Mouse (Mus musculus) heart, adult 18-20 months (tissue): ENCODE measurements at regions not wholly inside any gene's neighbourhood (a gene's known extent, or its start where the extent isn't known, plus 50 kb on each side); places are given as distances from the start of the nearest gene placed in this dataset.
A peak's percentile ranks its signal among the peaks of the same experiment; 100 is the strongest.

Experiments used
- DNase-seq, 2 experiments: peaks; one replicate each; pipeline ENCODE4 v3.0.0; 2021 to 2022; ENCODE audit warnings: mixed read lengths in 1 of 2

DNA sequence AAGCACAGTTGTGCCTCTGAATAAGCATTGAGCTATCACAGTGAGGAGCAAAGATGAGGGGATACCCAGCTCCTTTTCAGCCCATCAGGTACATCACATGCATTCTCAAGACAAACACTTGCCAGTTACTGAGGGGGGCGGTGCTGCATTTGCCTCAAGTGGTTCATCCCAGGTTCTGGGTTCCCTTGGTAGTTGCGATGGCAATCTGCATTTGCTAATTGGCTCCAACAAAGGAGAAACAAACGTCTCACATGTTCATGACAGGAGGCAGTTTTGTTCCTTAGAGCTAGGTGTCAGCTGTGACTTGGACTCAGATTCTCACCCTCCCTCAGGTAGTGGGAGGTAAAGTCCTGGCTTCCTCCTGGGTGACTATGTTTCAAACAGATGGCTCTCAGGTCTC, 425.5 kb downstream of the 1810013L24Rik start:
- DNase-seq = no peak

DNA sequence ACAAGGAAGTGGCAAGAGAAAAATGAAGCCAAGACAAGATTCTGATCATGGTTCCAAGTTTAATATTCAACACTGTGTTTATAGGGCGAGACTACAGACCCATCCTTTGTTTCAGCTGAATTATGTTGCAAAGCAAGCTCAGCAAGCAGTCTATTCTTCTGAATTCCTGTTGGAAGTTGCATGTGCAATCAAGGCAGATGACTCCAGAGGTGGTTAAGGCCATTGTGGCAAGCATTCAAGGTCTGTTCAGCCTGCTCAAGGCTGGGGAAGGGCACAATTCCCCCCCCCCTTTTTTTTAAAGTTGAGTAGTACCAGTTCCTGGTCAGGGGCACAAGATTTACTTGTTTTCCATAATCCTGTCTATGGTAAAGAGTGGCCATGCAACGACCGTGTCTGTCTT, 431.1 kb downstream of the 1810013L24Rik start:
- DNase-seq = no peak

DNA sequence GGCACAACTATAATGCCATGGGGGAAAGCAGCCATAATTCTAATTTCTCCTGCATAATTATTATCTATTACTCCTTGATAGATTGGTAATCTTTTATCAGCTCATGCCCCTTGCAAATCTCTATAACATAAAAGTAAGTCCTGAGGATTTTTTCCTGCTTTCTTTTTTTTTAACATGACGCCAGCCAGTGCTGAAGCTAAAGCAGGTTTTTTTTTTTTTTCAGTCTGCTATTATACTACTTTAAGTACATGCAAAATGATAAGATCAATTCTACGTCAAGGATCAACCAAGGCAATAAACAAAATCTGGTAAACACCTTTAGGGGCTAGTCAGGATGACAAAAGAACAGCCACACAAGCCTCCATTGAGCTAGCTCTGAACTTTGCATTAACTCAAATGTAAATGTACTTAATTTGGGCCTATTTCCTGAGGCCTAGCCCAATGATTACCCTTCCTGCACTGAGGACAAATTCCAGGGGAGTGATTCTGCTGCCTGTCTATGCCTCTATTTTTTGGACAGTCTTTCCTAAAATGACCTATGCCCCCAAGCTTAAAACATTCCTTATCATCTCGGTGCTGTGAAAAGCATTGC, 434.8 kb downstream of the 1810013L24Rik start:
- no peak for DNase-seq

DNA sequence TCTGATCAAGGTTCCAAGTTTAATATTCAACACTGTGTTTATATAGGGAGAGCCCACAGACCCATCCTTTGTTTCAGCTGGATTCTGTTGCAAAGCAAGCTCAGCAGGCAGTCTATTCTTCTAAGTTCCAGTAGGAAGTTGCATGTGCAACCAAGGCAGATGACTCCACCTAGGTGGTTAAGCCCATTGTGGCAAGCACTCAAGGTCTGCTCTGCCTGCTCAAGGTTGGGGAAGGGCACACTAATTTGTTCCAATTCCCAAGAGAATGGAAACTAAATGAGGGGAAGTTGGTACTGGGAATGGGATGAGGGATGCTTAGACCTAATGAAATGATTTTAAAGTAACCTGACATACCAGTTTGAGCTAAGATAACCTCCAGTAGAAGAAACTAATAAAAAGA, 437.3 kb downstream of the 1810013L24Rik start:
- DNase-seq = no peak

DNA sequence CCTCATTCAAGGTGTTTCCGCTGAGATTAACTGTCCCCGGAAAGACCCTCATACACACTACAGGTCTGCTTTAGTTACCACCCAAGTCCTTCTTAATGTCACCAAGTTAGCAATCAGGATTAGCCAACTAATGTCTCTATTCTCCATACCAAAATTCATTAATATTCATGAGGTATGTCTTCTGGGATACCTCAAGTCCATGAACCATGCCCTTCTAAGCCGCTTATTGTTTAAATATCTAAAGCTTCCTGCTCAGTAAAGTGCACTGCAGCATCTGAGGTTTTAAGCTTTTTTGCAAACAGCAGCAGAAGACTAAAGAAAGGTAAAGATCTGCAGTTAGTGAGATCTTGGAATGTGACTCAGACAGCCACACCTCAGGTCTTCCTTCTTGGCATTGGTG, 440.2 kb downstream of the 1810013L24Rik start:
- no peak for DNase-seq

DNA sequence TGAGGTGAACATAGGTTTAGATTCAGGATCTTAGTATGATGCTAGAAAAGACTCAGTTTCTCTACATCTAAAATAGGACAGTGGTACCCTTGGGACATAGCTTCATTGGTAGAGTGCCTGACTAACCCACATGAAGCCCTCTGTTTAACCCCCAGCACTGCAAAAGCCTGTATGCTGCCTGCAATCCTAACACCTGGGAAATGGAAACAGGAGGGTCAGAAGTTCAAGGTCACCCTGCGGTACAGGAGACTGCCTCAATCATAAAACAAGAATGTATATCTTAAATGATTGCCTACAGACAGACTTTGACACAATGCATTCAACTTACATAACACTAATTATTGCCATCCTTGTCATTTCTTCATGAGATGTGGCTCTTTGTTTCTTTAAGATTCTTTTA, 440.8 kb downstream of the 1810013L24Rik start:
- no peak for DNase-seq

DNA sequence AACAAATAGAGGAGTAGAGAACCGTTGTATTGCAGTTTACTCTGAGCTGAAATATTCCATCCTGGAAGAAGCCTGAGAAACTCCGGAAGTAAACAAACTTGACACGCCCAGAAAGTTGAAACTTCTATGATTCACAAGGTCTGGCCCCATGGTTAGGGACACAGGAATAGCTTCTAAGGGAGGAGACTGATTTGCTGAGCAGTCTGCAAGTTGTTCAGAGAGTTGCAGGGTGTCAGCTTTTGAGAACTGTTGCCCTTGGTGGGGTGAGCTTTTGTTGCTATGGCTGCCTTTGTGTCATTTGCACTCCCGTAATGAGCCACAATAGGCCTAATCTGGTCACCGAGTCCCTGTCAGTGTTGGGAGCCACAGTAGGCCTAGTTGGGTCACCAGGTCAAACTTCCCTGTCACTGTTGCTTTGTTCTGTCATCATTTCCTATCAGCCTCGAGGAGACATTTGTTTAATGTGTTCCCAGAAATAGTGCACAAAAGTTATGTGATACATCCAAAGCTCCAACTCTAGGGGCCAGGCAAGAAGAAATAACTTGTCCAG, 443.9 kb downstream of the 1810013L24Rik start:
- DNase-seq = no peak

DNA sequence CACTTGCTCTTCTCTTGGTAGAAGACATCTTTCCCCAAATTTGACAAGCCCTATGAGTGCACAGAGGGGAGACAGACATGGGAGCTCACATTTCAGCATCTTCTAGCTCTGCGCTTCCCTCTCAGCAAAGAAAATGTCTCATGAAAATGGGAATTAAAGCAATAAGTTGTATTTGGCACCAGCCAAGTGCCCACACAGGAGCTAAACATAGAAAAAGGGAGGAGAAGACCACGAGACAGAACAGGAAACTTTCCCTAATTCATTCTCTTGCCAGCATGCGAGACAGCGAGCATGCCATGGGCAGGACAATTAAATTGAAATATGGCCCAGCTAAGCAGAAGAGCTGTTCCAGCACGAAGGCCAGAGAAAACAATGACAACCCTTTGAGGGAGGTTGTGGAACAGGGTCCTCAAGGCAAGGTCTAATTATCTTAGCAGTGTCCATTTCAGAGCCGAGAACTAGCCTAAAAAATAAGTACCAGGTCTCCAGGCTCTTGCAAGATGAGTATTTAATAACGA, 444.7 kb downstream of the 1810013L24Rik start:
- no peak for DNase-seq

DNA sequence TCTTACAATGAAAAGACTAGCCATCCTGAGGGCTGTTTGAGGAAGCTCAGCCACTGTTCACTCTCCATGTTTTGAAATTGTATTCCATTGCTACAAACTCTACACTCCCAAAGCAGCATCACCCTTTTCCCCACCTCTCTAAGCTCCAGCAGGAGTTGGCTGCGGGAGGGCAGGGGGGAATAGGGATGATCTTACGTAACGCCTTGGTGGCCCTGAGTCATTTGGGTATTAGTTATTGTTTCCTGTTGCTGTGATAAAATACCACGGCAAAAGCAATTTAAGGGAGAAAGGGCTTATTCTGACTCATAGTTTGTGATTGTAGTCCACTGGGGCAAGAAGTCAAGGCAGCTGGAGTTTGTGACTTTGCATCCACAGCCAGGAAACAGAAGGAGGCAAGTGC, 445.5 kb downstream of the 1810013L24Rik start:
- no peak for DNase-seq

DNA sequence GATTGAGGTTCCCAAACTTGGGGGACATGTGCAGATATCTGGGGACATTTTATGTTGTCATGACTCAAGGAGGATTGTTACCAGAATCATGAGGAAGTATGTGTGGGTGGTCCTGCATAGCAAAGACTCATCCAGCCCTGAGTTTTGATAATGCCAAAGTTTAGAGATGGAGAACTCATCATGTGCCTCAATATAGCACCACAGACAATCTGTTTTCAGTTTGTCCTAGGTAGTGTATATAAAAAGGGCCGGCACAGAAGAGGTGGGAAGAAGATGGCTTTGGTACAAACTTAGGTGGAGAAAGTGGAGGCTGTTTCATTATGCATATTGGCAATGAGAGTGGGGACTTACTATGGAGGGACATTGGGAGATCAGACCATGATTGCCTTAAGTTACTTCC, 447.2 kb downstream of the 1810013L24Rik start:
- DNase-seq = no peak

DNA sequence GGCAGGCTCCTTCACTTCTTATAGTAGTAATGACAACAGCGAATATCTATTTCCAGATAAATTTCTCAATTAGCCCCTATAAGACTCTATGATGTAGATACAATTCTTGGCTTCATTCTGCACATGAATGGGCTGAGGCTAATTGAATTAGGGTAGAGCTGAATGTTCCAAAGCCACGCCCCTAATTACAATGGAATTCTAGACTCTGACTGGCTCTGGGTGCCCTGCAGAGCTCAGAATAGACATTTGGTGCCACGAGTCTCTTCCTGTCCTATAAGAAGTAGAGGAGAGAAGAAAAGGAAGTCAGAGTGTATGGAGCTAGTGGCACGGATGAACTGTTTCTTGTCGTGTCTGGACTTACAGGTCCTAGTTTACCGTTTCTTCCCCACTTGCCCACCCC, 449.8 kb downstream of the 1810013L24Rik start:
- no peak for DNase-seq

DNA sequence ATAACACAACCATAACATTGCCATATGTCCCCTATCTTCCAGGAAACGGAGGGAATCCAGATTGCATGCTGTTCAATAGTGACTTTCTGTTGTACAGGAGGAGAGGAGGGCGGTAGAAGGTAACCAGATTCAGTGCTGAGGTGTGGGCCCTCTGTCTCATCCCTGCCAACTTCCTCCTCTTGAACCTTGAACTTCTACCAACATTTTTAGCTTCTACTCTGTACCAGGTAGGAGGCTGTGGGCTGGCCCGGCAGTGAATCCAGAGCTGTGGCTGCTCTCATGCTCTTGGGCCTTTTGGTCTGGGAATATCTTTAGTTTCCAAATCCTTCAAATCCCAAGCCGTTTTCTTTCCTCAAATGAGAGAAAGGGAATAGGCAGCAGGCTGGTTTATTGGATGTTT, 450.5 kb downstream of the 1810013L24Rik start:
- DNase-seq = no peak

DNA sequence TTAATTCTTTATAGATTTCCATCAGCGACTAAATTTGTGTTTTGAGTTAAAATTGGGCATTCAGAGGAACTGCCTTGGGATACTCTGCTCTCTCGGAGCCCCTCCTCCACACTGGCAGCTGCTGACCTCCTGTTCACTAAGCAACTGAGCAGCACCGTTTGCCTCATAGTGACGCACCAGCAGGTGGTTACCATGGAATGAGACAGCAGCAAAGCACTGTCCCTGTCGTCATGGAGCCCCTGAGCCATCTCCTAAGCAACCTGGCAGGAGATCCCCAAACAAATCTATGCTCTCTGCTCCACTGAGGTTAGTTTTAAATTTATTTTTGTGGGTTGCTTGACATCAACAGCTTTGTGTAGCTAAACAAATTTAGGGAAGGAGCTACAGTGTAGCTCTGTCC, 451.0 kb downstream of the 1810013L24Rik start:
- peak; percentile 4 to 12 for DNase-seq

DNA sequence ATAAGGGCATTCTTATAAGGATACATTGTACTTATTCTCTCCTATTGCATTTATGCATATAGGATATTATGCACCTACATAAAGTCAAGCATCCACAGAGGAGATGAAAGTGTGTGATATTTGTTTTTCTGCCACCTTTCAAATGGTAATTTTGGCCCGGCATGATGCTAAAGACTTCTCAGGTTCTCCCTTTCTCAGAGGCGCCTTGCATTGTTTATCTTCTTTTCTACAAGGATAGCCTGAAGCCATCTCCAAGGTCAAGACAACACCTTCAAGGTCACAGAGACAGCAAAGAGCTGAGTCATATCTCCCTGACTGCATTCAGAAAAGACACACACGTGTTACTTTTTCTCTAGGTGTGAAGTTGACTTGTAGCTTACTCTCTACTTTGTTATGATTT, 454.5 kb downstream of the 1810013L24Rik start:
- DNase-seq = no peak

DNA sequence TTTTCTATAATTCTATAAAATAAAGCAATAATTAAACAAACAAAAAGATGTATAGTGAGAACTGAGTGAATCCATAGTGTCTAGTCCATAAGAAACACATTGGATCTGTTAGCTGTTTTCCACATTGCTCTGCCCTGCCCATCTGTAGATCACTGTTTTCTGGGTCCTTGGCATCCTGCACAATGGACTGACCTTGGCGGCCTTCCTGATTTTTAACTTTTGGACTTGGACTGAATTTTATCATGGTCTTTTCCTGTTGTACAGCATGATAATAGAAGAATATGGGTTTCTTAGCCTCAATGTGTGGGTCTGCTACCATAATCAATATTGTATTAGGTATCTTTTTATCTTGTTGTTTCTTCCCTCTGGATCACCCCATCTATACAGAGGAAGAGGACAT, 456.0 kb downstream of the 1810013L24Rik start:
- no peak for DNase-seq

DNA sequence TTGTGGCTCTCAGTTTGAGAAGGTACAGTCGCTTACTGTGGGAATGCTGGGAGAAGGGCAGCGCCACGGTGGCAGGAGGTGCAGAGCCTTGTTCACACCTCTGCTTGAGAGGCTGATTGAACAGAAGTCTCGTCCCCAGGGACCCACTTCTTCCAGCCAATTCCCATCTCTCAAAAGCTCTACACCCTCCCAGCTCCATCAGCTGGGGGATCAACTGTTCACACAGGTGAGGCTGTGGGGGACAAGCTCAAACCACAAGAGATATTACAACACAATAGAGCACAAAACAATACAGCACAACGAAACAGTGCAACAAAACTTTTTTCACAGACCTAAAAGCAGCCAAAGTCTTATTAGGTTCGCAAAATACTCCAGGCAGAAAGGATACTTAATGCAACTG, 457.7 kb downstream of the 1810013L24Rik start:
- DNase-seq = no peak

DNA sequence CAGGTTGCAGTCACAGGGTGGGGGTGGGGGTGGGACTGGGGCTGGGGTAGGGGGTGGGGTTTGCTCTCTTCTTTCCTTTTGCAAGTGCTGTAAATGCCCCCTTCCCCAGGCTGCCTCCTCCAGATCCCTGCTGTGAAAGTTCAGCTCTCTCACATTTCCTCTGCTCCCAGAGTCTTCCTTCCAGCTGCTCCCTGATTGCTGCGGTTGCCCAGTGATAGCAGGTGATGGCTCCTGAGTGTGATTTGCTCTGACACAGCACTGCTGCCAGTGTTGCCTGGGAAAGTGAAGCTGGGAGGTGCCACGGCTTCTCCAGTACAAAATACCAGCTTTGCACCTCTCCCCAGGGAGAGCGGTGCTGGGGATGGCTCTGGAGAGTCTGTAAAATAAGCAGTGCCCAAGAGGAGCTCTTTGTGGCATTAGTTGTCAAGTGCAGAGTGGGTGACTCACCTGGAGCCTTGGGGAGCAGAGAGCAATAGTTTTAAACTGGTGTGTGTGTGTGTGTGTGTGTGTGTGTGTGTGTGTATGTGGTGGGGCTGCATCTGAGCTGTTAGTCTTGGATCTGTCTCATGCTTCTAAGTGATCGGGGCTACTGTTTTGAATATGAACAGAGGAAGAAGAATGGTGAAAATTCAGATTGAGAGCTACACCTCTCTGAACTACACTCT, 461.6 kb downstream of the 1810013L24Rik start:
- no peak for DNase-seq

DNA sequence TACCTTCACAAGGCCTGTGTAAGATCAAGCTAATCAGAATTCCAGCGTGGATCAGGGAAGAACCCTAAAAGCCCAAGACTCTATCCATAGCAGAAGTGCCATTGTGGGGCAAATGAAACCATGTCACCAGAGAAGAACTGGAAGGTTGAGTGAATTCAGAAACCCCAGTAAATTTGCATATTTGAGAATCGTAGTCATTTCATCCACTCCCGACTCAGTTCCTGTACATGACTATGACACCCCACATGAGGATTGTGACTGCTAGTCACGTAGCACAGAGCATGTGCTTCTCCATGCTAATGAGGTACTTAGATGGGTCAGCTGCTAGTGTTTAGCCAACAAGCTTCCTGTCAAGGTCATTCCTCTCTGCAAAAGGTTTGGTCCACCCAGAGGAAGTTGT, 473.2 kb downstream of the 1810013L24Rik start:
- no peak for DNase-seq

DNA sequence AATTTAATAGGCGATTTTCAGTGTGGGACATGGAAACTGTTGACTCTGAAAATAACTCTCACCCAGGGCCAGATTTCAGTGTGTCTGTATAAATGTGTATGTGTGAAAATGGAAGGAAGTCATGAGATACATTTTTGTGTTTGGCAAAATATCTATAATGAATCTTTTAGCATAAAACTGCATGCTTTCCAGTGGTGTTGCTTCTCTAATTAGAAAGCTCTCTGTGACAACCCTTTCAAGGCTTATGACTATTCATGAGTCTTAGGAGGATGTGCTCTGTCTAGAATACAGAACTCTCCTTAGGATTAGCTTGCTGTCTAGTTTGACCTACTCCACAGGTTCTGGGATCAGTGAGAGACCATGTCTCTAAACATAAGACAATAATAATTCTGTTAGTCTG, 474.2 kb downstream of the 1810013L24Rik start:
- DNase-seq = no peak

DNA sequence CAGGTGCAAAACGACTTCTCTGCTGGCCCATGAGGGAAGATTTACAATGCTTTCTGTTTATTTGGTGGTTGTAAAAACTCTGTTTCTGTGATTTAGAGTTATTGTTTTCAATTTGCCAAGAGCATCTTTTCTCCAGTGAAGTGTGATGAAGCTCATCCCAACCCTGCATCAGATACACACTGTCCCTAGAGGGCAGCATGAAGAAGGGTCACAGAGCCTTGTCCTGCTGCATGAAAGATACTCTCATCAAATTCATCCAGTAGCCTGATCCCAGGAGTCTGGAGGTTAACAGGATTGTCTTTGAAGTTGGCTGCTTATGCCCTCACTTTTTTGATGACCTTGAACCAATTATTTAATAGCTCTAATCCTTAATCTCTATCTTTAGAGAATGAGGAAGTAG, 480.8 kb downstream of the 1810013L24Rik start:
- DNase-seq = no peak

DNA sequence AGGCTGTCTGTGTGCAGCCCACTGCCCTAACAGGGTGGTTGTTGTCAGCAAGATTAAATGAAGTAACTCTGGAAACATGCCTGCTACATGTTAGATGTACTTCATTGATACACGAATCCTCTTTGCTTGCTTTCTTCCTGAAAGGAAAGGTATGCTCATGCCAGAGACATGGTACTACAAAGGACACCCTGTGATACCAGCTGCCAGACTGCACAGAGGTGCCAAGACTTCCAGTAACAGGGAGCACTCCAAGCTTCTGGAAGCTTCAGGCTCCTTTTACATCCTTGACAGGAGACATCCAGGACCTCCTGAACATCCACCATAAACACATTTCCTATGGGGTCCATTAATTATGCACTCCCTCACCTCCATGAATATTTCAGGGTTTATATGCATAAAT, 505.7 kb downstream of the 1810013L24Rik start:
- DNase-seq = no peak

DNA sequence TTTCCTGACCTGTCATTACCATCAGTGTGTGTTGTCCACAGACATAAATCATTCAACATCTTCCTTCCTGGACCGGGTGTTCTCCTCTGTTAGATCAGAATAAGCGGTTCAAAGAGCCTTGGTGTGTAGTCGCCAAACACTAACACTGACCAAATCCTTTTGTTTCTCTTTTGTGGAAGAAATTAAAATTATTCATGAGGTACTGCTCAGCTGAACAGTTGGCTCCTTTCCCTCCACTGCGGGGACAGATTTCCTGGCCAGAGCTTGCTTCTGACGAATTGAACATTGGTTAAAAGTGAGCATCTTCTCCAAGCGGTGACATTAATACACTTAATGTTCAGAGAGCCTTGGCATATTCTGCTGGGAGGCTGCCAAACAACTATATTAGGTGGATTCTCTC, 506.2 kb downstream of the 1810013L24Rik start:
- no peak for DNase-seq

DNA sequence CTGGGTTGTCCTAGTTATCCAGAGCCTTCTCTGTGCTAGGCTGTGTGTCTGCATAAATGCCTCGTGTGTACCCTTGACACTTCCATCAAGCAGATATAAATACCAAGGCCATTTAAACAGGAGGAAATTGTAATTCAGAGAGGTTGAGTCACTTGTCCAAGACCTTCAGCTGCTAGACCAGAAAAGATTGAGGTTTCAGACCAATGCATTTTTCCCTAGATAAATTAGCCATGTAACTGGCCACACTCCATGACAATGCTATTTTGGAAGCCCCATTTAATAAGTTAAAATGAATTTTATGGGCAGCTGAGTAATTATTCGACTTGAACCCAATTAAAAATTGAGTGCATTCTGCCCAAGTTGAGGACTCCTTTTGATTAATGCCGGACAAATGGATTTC, 509.6 kb downstream of the 1810013L24Rik start:
- no peak for DNase-seq

DNA sequence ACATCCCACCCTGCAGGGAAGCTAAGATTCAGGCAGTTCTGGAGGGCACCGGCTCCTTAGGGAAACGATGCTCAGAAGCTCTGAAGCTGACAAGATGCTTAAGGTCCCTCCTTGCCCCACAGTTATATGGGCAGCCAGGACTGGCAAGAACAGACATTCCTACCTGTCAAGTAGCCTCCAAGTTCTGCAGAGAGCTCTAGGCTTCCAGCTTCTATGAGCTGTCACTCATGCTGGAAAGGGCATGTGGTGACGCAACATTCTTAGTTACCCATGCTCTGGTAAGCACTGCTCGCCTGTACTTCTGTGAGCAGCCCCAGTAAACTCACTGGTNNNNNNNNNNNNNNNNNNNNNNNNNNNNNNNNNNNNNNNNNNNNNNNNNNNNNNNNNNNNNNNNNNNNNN, 511.3 kb downstream of the 1810013L24Rik start:
- DNase-seq = no peak
